Mouse (Mus musculus) ES-E14 (cell line): ENCODE measurements at regions not wholly inside any gene's neighbourhood (a gene's known extent, or its start where the extent isn't known, plus 50 kb on each side); places are given as distances from the start of the nearest gene placed in this dataset.

Experiments used
- HCFC1 ChIP-seq: IDR thresholded peaks from 2 replicates; pipeline ENCODE4 v1.6.1; 2012; ENCODE audit warnings: low read length, inconsistent platforms, borderline replicate concordance; ENCODE audit not compliant: insufficient read depth
- ZC3H11A ChIP-seq: IDR thresholded peaks from 2 replicates; pipeline ENCODE4 v1.6.1; 2012; ENCODE audit warnings: low read depth, mild to moderate bottlenecking, inconsistent platforms, low read length, borderline replicate concordance
- ZNF384 ChIP-seq: IDR thresholded peaks from 2 replicates; pipeline ENCODE4 v1.6.1; 2012; ENCODE audit warnings: low read depth, low read length, inconsistent platforms

GRCm38 (mm10) chr9:101509196-101509595 is 257.6 kb upstream of the Ppp2r3a start:
- TF ChIP-seq ZC3H11A (no peak), ZNF384 (no peak), HCFC1 (no peak)
